Mouse (Mus musculus) kidney, postnatal 25 days (tissue): ENCODE measurements at regions not wholly inside any gene's neighbourhood (a gene's known extent, or its start where the extent isn't known, plus 50 kb on each side); places are given as distances from the start of the nearest gene placed in this dataset.
A peak's percentile ranks its signal among the peaks of the same experiment; 100 is the strongest.
"Not testable (repeated sequence)": the region's sequence is repeated elsewhere in the genome, so short reads cannot be mapped to it uniquely, and the experiment has no call there.

ENCODE experiments used
- DNase-seq, 2 experiments: peaks; one replicate each; pipeline ENCODE4 v3.0.0; 2021; ENCODE audit warnings: mixed read lengths in 2 of 2

- DNase-seq: no peak
These were observed 176.9 kb upstream of the Gap43 start for GRCm38 (mm10) chr16:42517321-42517720.

GRCm38 (mm10) chr16:42515929-42516328 lies 175.5 kb upstream of the Gap43 start:
- no peak for DNase-seq

DNA sequence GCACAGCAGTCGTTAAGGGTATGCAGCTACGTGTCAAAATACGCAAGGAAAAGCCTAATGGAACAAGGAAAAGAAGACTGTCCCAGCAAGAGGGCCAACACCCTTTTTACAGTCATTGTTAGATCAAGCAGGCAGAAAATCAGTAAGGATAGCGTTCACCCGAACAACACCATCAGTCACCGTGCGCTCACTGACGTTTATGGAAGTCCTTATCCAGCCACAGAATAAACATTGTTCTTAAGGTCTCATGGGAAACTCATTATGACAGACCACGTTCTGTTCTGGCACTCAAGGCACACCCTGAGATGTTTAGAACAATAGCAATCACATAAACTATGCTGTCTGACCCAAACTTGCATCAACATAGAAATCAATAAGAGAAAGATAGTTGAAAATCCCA lies 164.7 kb upstream of the Gap43 start:
- no peak for DNase-seq

DNA sequence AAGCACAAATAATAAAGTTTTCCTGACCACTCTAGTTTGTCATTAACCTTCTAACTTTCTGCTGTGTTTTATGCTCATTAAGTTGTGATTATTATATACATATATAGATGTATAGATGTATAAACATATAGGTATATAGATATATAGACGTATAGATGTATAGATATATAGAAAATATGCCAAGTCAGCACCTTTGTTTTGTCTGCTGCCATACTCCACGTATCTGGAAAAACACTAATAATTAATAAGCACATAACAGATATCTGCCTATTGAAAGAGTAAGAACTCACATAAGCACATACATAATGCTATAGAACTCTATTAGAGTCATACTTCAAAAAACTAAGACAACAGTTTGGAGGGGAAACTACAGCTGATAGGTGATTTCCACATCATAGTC lies 161.3 kb upstream of the Gap43 start:
- no peak for DNase-seq

DNA sequence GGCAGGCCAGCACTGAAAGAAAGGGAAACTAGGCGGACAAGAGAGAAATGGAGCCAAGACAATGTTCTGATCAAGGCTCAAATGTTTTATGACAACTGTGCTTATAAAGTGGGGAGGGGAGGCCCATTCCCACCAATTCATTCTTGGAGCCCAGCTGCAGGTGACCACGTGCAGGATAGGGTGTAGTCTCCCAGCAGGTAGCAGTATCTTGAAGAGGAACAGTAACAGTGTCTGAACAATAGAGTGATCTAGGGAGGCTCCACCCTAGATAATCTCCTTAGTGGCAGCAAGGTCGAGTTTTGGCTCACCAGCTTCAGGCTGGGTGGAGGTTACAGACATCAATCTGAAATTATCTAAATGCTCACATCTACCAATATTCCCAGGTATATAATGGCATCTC lies 160.7 kb upstream of the Gap43 start:
- not testable (repeated sequence) for DNase-seq

DNA sequence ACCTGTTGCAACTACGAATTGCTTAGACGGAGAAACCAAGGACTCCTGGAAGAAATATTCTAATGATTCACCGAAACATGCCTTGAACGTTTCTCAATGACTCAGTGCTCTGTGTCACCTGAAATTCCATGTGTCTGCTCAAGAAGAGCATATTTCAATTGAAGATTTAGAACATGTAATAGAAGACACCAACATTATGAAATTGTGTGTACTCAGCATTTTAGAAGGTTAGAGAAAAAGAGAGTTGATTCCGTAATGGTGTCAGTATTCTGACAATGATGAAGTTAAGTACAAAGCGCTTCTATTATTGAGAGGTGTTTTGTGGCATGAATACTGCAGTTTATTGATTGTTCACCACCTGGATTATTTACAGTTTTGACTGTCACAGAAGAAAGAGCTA lies 159.1 kb upstream of the Gap43 start:
- DNase-seq: no peak

DNA sequence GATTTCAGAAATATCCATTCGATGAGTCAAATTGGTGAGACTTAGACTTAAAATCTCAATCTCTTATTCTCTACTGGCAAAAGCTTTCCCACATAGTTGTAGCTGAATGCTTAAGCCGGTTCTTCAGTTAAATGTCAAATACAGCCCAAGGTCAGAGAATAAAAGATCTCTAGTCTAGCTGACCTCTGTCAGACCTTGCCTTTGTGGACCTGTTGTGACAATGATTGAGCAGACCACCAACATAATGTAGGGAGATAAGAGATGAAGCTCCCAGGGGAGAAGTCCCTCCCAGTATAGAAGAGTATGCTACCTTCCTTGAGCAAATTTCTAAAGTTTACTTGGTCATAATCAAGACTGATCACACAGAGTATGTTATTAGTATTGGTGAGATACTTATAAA lies 157.9 kb upstream of the Gap43 start:
- no peak for DNase-seq

DNA sequence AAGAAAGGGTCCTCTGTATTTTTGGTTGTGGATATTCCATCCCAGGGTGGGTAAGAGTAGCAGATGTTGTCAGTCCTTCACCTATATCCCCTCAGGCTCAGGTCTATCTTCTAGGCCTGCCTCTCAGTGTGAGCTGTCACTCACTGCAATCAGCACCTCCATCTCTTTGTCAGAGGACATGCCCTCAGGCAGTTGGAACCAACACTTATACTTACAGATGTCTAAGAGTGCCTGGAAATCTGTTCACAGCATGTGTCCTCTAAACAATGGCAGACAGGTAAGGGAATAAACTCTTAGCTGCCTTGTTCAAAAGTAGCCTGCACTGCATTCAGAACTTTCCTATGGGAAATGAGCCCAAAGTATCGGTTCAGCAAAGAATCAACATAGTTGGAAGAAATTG lies 153.1 kb upstream of the Gap43 start:
- DNase-seq: no peak

GRCm38 (mm10) chr16:42488745-42489144 lies 148.3 kb upstream of the Gap43 start:
- DNase-seq: no peak

DNA sequence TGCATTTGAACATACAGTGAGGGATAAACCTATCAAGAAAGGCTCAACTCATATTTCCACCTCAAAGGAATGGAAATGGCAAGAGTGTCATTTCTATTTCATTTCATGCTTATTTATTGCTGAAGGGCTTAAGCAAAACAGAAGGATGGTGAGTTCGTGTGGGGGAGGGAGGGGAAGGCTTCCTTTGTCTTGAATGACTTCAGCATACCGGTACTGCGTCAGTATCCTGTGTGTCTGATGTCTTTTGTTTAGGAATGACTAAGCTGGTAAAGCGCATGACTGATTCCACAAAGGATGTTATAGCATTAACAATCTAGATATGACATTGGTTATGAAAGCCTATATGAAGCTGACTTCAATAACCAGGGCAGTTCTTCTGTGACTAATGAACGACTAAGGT lies 139.5 kb upstream of the Gap43 start:
- DNase-seq: no peak

GRCm38 (mm10) chr16:42466976-42467375 lies 126.5 kb upstream of the Gap43 start:
- no peak for DNase-seq

DNA sequence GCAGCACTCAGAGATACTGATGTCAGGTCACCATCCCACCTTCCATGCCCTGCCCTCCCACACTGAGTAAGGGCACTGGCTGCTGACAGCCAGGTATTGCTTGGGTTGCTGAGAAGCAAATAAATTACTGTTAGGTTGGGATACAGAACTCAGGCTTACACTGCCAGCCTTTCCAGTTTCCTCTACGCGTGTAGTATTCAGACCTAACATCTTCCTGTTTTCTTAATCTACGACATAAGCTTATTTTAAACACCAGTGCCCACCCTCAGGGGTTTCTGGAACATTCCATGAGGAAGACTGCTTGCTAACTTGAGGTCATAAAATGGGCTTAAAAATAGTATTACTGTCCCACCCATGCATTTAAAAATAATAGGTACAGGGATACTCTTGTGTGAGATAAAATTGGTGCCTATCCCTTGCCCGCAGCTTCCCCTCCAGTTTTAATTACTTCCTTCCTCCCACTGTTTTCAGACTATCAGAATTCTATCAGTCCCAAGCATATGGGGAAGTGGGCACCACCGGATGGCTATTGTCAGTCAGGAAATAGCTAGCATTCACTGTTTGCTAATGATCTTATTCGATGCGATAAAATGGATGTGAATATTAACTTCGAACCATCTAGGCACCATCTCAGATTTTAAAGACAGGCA lies 116.0 kb upstream of the Gap43 start:
- DNase-seq: no peak

GRCm38 (mm10) chr16:42453338-42453737 lies 112.9 kb upstream of the Gap43 start:
- DNase-seq: no peak

DNA sequence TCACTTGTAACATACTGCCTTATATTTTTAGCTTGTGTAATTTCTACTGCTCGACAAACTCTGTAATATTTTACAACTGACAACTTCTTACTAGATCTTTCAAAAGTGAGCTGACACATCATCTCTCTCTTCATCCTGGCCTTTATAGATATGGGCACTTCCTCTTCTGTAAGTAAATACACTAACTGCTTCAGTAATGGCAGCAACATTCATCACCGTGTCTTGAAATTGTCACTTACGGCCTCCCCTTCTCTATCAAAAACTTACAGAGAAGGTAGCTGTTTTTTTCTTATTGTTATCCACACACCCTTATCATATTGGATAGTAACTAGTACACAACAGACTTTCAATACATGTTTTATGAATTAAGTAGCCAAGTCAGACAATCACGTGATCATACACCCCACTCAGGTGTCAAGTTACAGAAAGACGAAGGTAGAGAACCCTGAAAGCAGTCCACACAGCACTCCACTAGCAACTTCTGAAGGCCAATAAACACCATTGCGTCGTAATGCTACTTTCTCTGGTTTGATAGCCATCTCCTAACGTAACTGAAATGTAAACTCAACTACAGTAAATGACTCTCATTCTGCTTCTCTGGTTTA lies 109.5 kb upstream of the Gap43 start:
- DNase-seq: no peak

- DNase-seq: no peak
These were observed 104.5 kb upstream of the Gap43 start for GRCm38 (mm10) chr16:42444863-42445423.

- DNase-seq: no peak
These were observed 104.0 kb upstream of the Gap43 start for GRCm38 (mm10) chr16:42444408-42444862.

DNA sequence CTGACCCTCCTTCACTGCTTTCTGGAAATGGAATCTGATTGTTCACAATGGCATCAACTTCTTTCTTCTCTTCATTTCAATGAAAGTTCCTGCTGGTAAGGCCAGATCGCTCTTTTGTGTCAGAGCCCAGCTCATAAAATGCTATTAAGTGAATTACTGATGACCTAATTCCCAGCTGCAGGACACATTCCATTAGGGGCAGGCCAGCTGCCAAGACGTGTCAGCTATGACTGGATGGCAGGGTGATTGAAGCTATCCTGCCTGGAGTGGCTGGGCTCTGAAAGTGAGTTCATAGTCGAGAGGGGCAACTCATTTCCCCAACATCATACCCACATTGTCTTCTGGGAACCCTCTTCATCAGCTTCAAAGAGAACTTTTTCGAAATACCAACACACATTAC lies 100.4 kb upstream of the Gap43 start:
- peak; percentile 14 to 29 for DNase-seq

DNA sequence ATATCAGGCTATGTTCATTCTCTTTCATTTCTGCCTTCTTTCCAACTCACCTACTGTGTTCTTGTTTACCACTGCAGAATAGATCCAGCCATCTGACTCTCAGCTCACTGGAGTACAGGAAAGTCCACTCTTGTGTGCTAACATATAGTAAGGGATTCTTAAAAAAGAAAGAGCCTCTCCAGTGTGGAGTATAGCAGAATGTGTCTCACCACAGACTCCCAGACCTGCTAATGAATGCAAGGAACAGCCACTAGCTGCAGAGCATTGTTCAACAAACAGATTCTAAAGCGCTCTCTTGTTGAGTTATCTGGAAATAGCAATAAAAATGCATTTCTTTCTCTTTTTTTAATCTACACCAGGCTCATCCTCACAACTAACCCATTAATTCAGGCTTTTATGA lies 91.1 kb upstream of the Gap43 start:
- no peak for DNase-seq

DNA sequence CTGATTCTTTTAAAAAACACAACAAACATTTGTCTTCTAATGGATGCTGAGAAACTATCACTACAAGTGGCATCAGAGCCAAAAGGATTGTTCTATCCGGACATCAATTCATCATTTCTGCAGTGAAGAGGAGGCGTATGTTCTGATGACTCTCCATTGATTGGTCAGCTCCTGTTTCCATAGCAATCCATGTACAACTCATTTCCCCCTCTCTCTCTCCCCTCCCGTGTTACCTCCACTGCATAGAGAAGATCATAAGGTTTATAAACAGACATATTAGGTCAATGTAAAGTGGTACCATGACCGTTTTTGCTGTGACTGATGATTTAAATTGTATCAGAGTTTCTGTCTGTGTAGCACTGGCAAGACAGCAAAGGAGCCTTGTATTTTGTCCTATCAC lies 76.2 kb upstream of the Gap43 start:
- no peak for DNase-seq

GRCm38 (mm10) chr16:42412031-42412430 lies 71.6 kb upstream of the Gap43 start:
- not testable (repeated sequence) for DNase-seq

- no peak for DNase-seq
These were observed 56.1 kb upstream of the Gap43 start for GRCm38 (mm10) chr16:42396596-42396995.
